Mouse (Mus musculus): Measurements from ENCODE around the gene Mpdz.

The Mpdz gene

GRCm38 (mm10) chr4:81389263-81389662 is 53.4 kb downstream of the Mpdz start:
- no peak for DNase-seq (ENCODE audit: low read depth)

- DNase-seq (ENCODE audit: low read depth), result no peak
Observed at GRCm38 (mm10) chr4:81387644-81388043, 55.0 kb downstream of the Mpdz start.

- no peak for DNase-seq (ENCODE audit: low read depth)
Observed at GRCm38 (mm10) chr4:81372355-81372754, 70.3 kb downstream of the Mpdz start.

- DNase-seq (ENCODE audit: low read depth), result no peak
Observed at GRCm38 (mm10) chr4:81351368-81351767, 91.2 kb downstream of the Mpdz start.

GRCm38 (mm10) chr4:81348646-81349045 is 94.0 kb downstream of the Mpdz start:
- no peak for DNase-seq (ENCODE audit: low read depth)

- DNase-seq (ENCODE audit: low read depth), result no peak
Observed at GRCm38 (mm10) chr4:81345141-81345540, 97.5 kb downstream of the Mpdz start.

GRCm38 (mm10) chr4:81333628-81333991 is 109.0 kb downstream of the Mpdz start:
- DNase-seq (ENCODE audit: low read depth), result no peak

- DNase-seq (ENCODE audit: low read depth), result no peak
Observed at GRCm38 (mm10) chr4:81332901-81333627, 109.6 kb downstream of the Mpdz start.

- DNase-seq (ENCODE audit: low read depth), result no peak
Observed at GRCm38 (mm10) chr4:81332439-81332841, 110.2 kb downstream of the Mpdz start.

- DNase-seq (ENCODE audit: low read depth), result no peak
Observed at GRCm38 (mm10) chr4:81327694-81328093, 114.9 kb downstream of the Mpdz start.

- DNase-seq (ENCODE audit: low read depth), result no peak
Observed at GRCm38 (mm10) chr4:81323853-81324252, 118.8 kb downstream of the Mpdz start.

- no peak for DNase-seq (ENCODE audit: low read depth)
Observed at GRCm38 (mm10) chr4:81322232-81322631, 120.4 kb downstream of the Mpdz start.

- DNase-seq (ENCODE audit: low read depth), result no peak
Observed at GRCm38 (mm10) chr4:81314618-81315017, 128.0 kb downstream of the Mpdz start.

GRCm38 (mm10) chr4:81313246-81313645 is 129.4 kb downstream of the Mpdz start:
- no peak for DNase-seq (ENCODE audit: low read depth)

- no peak for DNase-seq (ENCODE audit: low read depth)
Observed at GRCm38 (mm10) chr4:81310168-81310474, 132.5 kb downstream of the Mpdz start.

- DNase-seq (ENCODE audit: low read depth), result no peak
Observed at GRCm38 (mm10) chr4:81309473-81310167, 133.0 kb downstream of the Mpdz start.

- no peak for DNase-seq (ENCODE audit: low read depth)
Observed at GRCm38 (mm10) chr4:81307596-81308265, 134.9 kb downstream of the Mpdz start.

- DNase-seq (ENCODE audit: low read depth), result no peak
Observed at GRCm38 (mm10) chr4:81302056-81302455, 140.6 kb downstream of the Mpdz start.

GRCm38 (mm10) chr4:81298384-81298783 is 144.2 kb downstream of the Mpdz start:
- DNase-seq (ENCODE audit: low read depth), result no peak

- DNase-seq (ENCODE audit: low read depth), result no peak
Observed at GRCm38 (mm10) chr4:81293309-81293708, 149.3 kb downstream of the Mpdz start.

GRCm38 (mm10) chr4:81285564-81285963 is 157.1 kb downstream of the Mpdz start:
- DNase-seq (ENCODE audit: low read depth), result no peak

- DNase-seq (ENCODE audit: low read depth), result no peak
Observed at GRCm38 (mm10) chr4:81283611-81284010, 159.0 kb downstream of the Mpdz start.

- DNase-seq (ENCODE audit: low read depth), result no peak
Observed at GRCm38 (mm10) chr4:81283081-81283480, 159.5 kb downstream of the Mpdz start.

All from c-Kit-positive CD71-positive TER-119-negative erythroid progenitor cells, embryonic 14.5 days (primary cell).